Mouse (Mus musculus): ENCODE measurements at regions not wholly inside any gene's neighbourhood (a gene's known extent, or its start where the extent isn't known, plus 50 kb on each side); places are given as distances from the start of the nearest gene placed in this dataset.

- WGBS (ENCODE audit: insufficient replicate concordance) = 45% methylated on average over 10 of the region's 10 CpGs
- Histone ChIP-seq H3K4me3 (replicated peaks) (no peak overlapping the region), H3K4me2 (no peak overlapping the region), H3K4me1 (replicated peaks) (0 out of 2 replicates have a peak, but pooled peaks cover 2% of the 10 kb centered on the region), H3K9ac (no peak overlapping the region), H3K27me3 (peaks cover 21% of the 10 kb centered on the region), H3K9me3 (replicated peaks) (no peaks in the 10 kb centered on the region), H3K27ac (no peak overlapping the region), H3K36me3 (no peaks in the 10 kb centered on the region)
- DNase-seq = no peak
- ATAC-seq (ENCODE audit: low read depth) = no peak
Measured at GRCm38 (mm10) chr5:118316310-118317017, 71.4 kb downstream of the 2410131K14Rik start.

DNA sequence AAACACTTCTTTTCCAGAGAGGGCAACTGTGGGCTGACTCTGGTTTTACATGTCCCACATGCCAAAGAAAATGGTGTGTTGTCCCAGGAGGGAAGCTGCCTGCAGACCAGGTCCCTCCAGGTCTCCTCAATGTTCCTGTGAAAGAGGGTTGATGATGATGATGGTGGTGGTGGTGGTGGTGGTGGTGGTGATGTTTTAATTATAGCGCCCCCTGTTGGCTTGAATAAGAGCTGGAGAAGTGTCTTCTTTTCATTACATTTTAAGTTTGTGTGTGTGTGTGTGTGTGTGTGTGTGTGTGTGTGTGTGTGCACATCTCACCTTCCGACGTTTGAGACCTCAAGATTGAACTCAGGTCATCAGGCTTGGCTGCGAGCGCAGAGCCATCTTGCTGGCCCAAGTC, 73.0 kb downstream of the 2410131K14Rik start:
- Histone ChIP-seq H3K4me2 (no peak overlapping the region), H3K9ac (no peak overlapping the region), H3K9me3 (replicated peaks) (no peaks in the 10 kb centered on the region), H3K27ac (no peak overlapping the region), H3K4me3 (replicated peaks) (no peak overlapping the region), H3K36me3 (no peaks in the 10 kb centered on the region), H3K27me3 (peaks cover 21% of the 10 kb centered on the region), H3K4me1 (replicated peaks) (0 out of 2 replicates have a peak, but pooled peaks cover 2% of the 10 kb centered on the region)
- no peak for ATAC-seq (ENCODE audit: low read depth)
- WGBS (ENCODE audit: insufficient replicate concordance) = 68% methylated on average over 5 of the region's 5 CpGs
- no peak for DNase-seq

DNA sequence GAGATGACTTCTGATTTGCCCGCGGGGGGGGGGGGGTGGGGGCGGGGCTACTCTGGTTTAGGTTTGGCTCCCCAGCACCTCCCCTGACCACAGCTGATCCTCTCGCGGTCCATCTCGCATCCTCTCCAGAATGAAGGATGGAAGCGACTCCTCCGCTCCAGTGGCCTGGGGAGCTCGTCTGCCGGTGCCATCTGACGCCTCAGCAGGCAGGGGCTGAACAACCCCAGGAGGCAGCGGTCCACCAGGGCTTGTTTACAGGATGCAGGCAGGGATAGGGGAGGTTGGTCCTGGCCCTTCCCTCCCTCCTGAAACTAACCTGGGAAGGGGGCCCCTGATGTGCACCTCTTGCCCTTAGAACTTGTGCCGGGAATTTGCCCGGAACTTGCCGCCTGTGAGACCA, 73.9 kb downstream of the 2410131K14Rik start:
- Histone ChIP-seq H3K27ac (no peak overlapping the region), H3K9me3 (replicated peaks) (no peaks in the 10 kb centered on the region), H3K4me1 (replicated peaks) (0 out of 2 replicates have a peak, but pooled peaks cover 2% of the 10 kb centered on the region), H3K36me3 (no peaks in the 10 kb centered on the region), H3K27me3 (peaks cover 21% of the 10 kb centered on the region), H3K9ac (no peak overlapping the region), H3K4me2 (no peak overlapping the region), H3K4me3 (replicated peaks) (no peak overlapping the region)
- 17% methylated on average over 14 of the region's 15 CpGs for WGBS (ENCODE audit: insufficient replicate concordance)
- ATAC-seq (ENCODE audit: low read depth) = no peak
- no peak for DNase-seq

- no peaks in the 10 kb centered on the region for H3K36me3 ChIP-seq
- H3K9me3 ChIP-seq (replicated peaks) = no peaks in the 10 kb centered on the region
- ATAC-seq (ENCODE audit: low read depth) (no peak), DNase-seq (no peak)
- no peak overlapping the region for H3K4me2 ChIP-seq
- H3K27ac ChIP-seq = no peak overlapping the region
- H3K27me3 ChIP-seq = peaks cover 40% of the 10 kb centered on the region
- no peak overlapping the region for H3K4me3 ChIP-seq (replicated peaks)
- 0 out of 2 replicates have a peak, but pooled peaks cover 4% of the 10 kb centered on the region for H3K4me1 ChIP-seq (replicated peaks)
- no peak overlapping the region for H3K9ac ChIP-seq
- 63% methylated on average over 18 of the region's 18 CpGs for WGBS (ENCODE audit: insufficient replicate concordance)
Measured at GRCm38 (mm10) chr5:118321719-118322455, 76.9 kb downstream of the 2410131K14Rik start.

GRCm38 (mm10) chr5:118323151-118323550, 78.1 kb downstream of the 2410131K14Rik start:
- Histone ChIP-seq H3K27me3 (peaks cover 53% of the 10 kb centered on the region), H3K4me1 (replicated peaks) (0 out of 2 replicates have a peak, but pooled peaks cover 4% of the 10 kb centered on the region), H3K9me3 (replicated peaks) (no peaks in the 10 kb centered on the region), H3K9ac (no peak overlapping the region), H3K4me2 (no peak overlapping the region), H3K36me3 (no peaks in the 10 kb centered on the region), H3K27ac (no peak overlapping the region), H3K4me3 (replicated peaks) (no peak overlapping the region)
- 35% methylated on average over 2 of the region's 2 CpGs for WGBS (ENCODE audit: insufficient replicate concordance)
- ATAC-seq (ENCODE audit: low read depth) (no peak), DNase-seq (no peak)

GRCm38 (mm10) chr5:118326837-118327541, 82.0 kb downstream of the 2410131K14Rik start:
- 2% methylated on average over 18 of the region's 18 CpGs for whole genome bisulfite sequencing (ENCODE audit: insufficient replicate concordance)
- peaks cover 71% of the 10 kb centered on the region for H3K27me3 ChIP-seq
- ATAC-seq (ENCODE audit: low read depth) = peak; percentile 47; the same call in 1 of the 2 replicates
- no peak overlapping the region for H3K9ac ChIP-seq
- H3K4me3 ChIP-seq (replicated peaks) = 0 out of 2 replicates have a peak overlapping the region, but pooled peaks have one; percentile 22
- DNase-seq = no peak
- peaks cover 10% of the 10 kb centered on the region for H3K4me1 ChIP-seq (replicated peaks)
- peak overlapping the region; percentile 46 for H3K4me2 ChIP-seq
- H3K9me3 ChIP-seq (replicated peaks) = no peaks in the 10 kb centered on the region
- no peaks in the 10 kb centered on the region for H3K36me3 ChIP-seq
- H3K27ac ChIP-seq = no peak overlapping the region

DNA sequence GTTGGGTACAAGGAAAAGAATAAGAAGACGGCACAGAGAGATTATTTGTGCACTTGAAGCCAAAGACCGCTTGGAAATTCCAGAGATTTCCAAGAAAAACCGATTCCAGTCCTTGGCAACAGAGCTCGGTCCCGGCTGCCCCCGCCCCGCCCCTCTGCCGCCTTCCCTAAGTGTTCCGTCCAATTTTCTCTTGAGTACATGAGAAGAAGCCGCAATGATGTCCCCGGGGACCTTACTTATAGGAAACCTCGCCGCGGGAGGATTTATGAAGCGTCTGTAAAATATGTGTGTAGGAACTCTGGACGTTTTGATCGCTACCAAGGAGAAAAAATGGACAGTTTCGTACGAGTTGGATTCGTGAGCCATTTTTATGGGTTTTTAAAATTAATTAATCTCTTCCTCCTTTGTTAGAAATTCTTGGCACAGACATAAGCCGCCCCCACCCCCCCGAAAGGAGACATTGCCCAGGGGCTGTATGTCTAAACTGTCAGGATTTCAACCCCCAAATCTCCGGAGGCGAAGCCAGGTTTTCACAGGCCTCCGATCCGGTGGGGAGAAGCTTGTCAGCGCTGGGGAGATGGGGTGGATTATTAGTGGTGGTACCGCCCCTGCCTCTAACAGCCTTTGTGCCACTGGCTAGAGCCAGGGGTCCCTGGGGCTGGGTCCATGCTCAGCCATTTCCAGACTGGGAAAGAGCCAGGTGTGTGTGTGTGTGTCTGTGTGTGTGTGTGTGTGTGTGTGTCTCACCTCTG, 83.1 kb downstream of the 2410131K14Rik start:
- peaks cover 82% of the 10 kb centered on the region for H3K27me3 ChIP-seq
- no peak for ATAC-seq (ENCODE audit: low read depth)
- H3K4me3 ChIP-seq (replicated peaks) = 0 out of 2 replicates have a peak overlapping the region, but pooled peaks have one; percentile 8
- peaks cover 16% of the 10 kb centered on the region for H3K4me1 ChIP-seq (replicated peaks)
- H3K36me3 ChIP-seq = no peaks in the 10 kb centered on the region
- no peak overlapping the region for H3K27ac ChIP-seq
- no peak for DNase-seq
- WGBS (ENCODE audit: insufficient replicate concordance) = 10% methylated on average over 28 of the region's 28 CpGs
- no peaks in the 10 kb centered on the region for H3K9me3 ChIP-seq (replicated peaks)
- no peak overlapping the region for H3K9ac ChIP-seq
- peak overlapping the region; percentile 28 for H3K4me2 ChIP-seq

DNA sequence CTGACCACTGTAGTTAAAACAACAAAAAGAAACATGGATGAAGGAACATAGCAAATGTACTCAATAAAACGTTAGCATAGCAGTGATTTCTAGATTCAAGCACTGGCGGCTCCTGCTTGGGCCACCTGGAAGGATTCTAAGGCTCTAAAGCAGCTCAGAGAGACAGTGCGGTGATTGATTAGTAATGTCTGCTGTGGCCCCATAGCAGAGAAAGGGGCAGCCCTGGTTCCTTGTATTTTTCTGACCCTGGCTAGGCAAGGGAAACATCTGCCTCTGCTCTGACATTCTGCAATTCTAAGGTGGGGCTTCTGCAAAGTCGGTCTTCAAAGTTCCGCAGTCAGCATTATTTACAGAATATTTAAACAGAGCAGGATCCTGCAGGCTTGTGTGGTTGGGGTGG, 84.1 kb downstream of the 2410131K14Rik start:
- WGBS (ENCODE audit: insufficient replicate concordance) = 60% methylated on average over 5 of the region's 5 CpGs
- Histone ChIP-seq H3K27ac (no peak overlapping the region), H3K4me2 (no peak overlapping the region), H3K9ac (no peak overlapping the region), H3K27me3 (peaks cover 92% of the 10 kb centered on the region), H3K36me3 (no peaks in the 10 kb centered on the region), H3K4me1 (replicated peaks) (peaks cover 16% of the 10 kb centered on the region), H3K4me3 (replicated peaks) (no peak overlapping the region), H3K9me3 (replicated peaks) (no peaks in the 10 kb centered on the region)
- no peak for ATAC-seq (ENCODE audit: low read depth)
- DNase-seq = no peak

DNA sequence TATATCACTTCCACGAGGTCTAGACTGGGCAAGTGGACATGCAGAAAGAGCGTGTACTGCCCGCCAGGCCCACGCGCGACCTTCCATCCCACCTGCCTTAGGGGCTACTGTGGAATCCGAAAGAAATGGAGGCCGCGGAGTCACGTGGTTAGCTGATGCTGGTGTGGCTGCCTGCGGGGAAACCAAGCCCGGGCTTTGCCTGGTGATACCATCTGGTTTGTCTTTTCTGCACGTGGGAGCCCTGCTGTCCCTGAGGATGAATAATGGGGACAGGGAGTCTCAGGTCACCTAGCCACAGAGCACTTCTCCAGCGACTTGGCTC, 86.2 kb downstream of the 2410131K14Rik start:
- ATAC-seq (ENCODE audit: low read depth) = no peak
- peak overlapping the region; percentile 43; the same call in 1 of the 2 replicates for H3K4me3 ChIP-seq (replicated peaks)

DNA sequence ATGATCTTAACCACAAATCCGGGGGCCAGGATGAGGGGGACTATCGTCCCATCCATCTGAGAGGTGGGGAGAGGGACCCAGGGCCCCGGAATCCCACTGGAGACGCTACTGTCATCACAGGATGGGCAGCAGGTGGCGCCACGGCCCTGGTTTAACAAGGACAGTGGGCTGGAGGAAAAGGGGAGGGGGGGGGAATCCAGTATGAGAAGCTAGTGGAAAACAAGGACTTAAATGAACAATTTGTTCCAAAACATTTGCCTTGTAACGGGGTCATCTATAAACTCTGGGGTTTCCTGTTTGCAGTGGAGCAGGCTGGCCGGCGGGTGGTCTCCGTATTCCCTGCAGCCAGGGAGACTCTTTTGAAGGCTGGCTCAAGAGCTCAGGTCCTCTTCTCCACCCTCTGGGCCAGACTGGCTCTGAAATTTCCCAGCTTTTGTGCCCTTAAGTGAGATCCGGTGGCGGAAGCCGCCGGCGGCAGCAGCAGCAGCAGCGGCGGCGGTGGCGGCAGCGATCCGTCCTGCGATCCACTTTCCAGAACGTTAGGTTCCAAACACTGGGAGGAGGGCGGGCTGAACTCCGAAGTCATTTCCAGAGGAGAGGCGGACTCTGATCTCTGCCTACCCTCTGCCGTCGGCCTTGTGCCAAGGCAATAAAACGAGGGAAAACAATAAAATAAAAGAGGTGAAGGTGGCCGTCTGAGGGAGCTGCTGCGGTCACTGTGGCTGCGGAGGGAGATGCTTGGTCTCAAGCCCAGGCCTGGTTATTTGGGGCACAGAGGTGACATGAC, 86.8 kb downstream of the 2410131K14Rik start:
- H3K4me2 ChIP-seq = peak overlapping the region; percentile 64
- no peak overlapping the region for H3K27ac ChIP-seq
- H3K36me3 ChIP-seq = no peaks in the 10 kb centered on the region
- H3K4me1 ChIP-seq (replicated peaks) = peaks cover 14% of the 10 kb centered on the region
- peak overlapping the region; percentile 43 for H3K4me3 ChIP-seq (replicated peaks)
- peaks cover 80% of the 10 kb centered on the region for H3K27me3 ChIP-seq
- WGBS (ENCODE audit: insufficient replicate concordance) = 1% methylated on average over 32 of the region's 32 CpGs
- DNase-seq (peak; percentile 18), ATAC-seq (ENCODE audit: low read depth) (no peak)
- peak overlapping the region; percentile 51 for H3K9ac ChIP-seq
- no peaks in the 10 kb centered on the region for H3K9me3 ChIP-seq (replicated peaks)

More for the DNA sequence above, 86.2 kb downstream of the 2410131K14Rik start:
- DNase-seq = no peak
- Histone ChIP-seq H3K4me2 (peak overlapping the region; percentile 64), H3K27ac (no peak overlapping the region), H3K9me3 (replicated peaks) (no peaks in the 10 kb centered on the region), H3K36me3 (no peaks in the 10 kb centered on the region), H3K4me1 (replicated peaks) (peaks cover 16% of the 10 kb centered on the region), H3K27me3 (peaks cover 85% of the 10 kb centered on the region), H3K9ac (no peak overlapping the region)
- 23% methylated on average over 14 of the region's 14 CpGs for WGBS (ENCODE audit: insufficient replicate concordance)

Measured in liver, embryonic 13.5 days (tissue).